Mouse (Mus musculus) NIH3T3 (cell line): Measurements from ENCODE around the gene Cdsn.
"Not testable (repeated sequence)": the region's sequence is repeated elsewhere in the genome, so short reads cannot be mapped to it uniquely, and the experiment has no call there.

Source experiments
- DNase-seq: peaks from one replicate; pipeline ENCODE4 v3.0.0-alpha.2; 2012; ENCODE audit warnings: low read depth

Cdsn gene

GRCm38 (mm10) chr17:35551881-35552414 lies at the start of gene Cdsn:
Gene Cdsn, plus strand, starts transcription at chr17:35552128.
- DNase-seq = peak; percentile 63

GRCm38 (mm10) chr17:35502226-35502625 lies 49.7 kb upstream of the Cdsn start:
- peak; percentile 33 for DNase-seq

- DNase-seq = no peak
These were observed 49.2 kb upstream of the Cdsn start for GRCm38 (mm10) chr17:35502762-35503161.

GRCm38 (mm10) chr17:35503849-35504248 lies 48.1 kb upstream of the Cdsn start:
- DNase-seq = no peak

GRCm38 (mm10) chr17:35504628-35505481 lies 47.1 kb upstream of the Cdsn start:
- DNase-seq = no peak

- no peak for DNase-seq
These were observed 46.2 kb upstream of the Cdsn start, which contains the start of gene Pou5f1 for GRCm38 (mm10) chr17:35505776-35506175. Gene Pou5f1, plus strand, starts transcription at chr17:35506018.

- no peak for DNase-seq
These were observed 45.0 kb upstream of the Cdsn start for GRCm38 (mm10) chr17:35506881-35507280.

- no peak for DNase-seq
These were observed 44.2 kb upstream of the Cdsn start for GRCm38 (mm10) chr17:35507556-35508260.

- not testable (repeated sequence) for DNase-seq
These were observed 43.6 kb upstream of the Cdsn start for GRCm38 (mm10) chr17:35508279-35508678.

- DNase-seq = peak; percentile 61
These were observed 42.6 kb upstream of the Cdsn start for GRCm38 (mm10) chr17:35509284-35509683.

- peak; percentile 67 for DNase-seq
These were observed 38.9 kb upstream of the Cdsn start for GRCm38 (mm10) chr17:35512916-35513626.

- peak; percentile 85 for DNase-seq
These were observed 38.0 kb upstream of the Cdsn start for GRCm38 (mm10) chr17:35513886-35514285.

- no peak for DNase-seq
These were observed 37.2 kb upstream of the Cdsn start for GRCm38 (mm10) chr17:35514756-35515155.

GRCm38 (mm10) chr17:35515911-35516640 lies 35.9 kb upstream of the Cdsn start:
- peak; percentile 61 for DNase-seq

GRCm38 (mm10) chr17:35516652-35517500 lies 35.1 kb upstream of the Cdsn start, which contains the start of the genes Tcf19 and Cchcr1:
Gene Tcf19, minus strand, starts transcription at chr17:35516824.
Gene Cchcr1, plus strand, starts transcription at chr17:35517100.
- peak; percentile 99 for DNase-seq

- peak; percentile 71 for DNase-seq
These were observed 34.4 kb upstream of the Cdsn start for GRCm38 (mm10) chr17:35517526-35517925.

GRCm38 (mm10) chr17:35524354-35524753 lies 27.6 kb upstream of the Cdsn start:
- no peak for DNase-seq

- DNase-seq = no peak
These were observed 25.3 kb upstream of the Cdsn start for GRCm38 (mm10) chr17:35526644-35527043.

- DNase-seq = no peak
These were observed 19.6 kb upstream of the Cdsn start for GRCm38 (mm10) chr17:35532360-35532759.

GRCm38 (mm10) chr17:35532901-35533300 lies 19.0 kb upstream of the Cdsn start, which contains the start of gene Psors1c2:
Gene Psors1c2, plus strand, starts transcription at chr17:35533201.
- DNase-seq = no peak
